Mouse (Mus musculus) intestine, embryonic 16.5 days (tissue): ENCODE results near the gene Gm37240. TPM values are rescaled to one million over a fixed set of nuclear protein-coding genes. Genes with fewer than 3 reads are reported as not detected.
"Not testable (repeated sequence)": the region's sequence is repeated elsewhere in the genome, so short reads cannot be mapped to it uniquely, and the experiment has no call there.

Experiments used
- ATAC-seq: fragments of 200-750 bp; cut with Nextera tagmentation; 2 replicates; pipeline ENCODE4 v1.8.0; 2017; ENCODE audit warnings: moderate TSS enrichment, moderate library complexity
- H3K27ac ChIP-seq: fragments of 300-500 bp; sonication (generic); 2 replicates; pipeline ENCODE4 v1.5.1; 2014; ENCODE audit warnings: mild to moderate bottlenecking, low read length
- H3K27me3 ChIP-seq: fragments of 300-500 bp; sonication (generic); replicated peaks from 2 replicates; pipeline ENCODE4 v1.6.1; 2014; ENCODE audit warnings: low read length, control low read depth, mixed read lengths; ENCODE audit not compliant: control insufficient read depth, insufficient read depth
- H3K36me3 ChIP-seq: fragments of 300-500 bp; sonication (generic); 2 replicates; pipeline ENCODE4 v1.6.1; 2014; ENCODE audit warnings: low read length, control low read depth; ENCODE audit not compliant: control insufficient read depth, insufficient read depth
- H3K4me1 ChIP-seq: fragments of 300-500 bp; sonication (generic); 2 replicates; pipeline ENCODE4 v1.6.1; 2014; ENCODE audit warnings: low read length, control low read depth, mixed read lengths; ENCODE audit not compliant: control insufficient read depth, insufficient read depth
- H3K4me2 ChIP-seq: fragments of 300-500 bp; sonication (generic); 2 replicates; pipeline ENCODE4 v1.6.1; 2014; ENCODE audit warnings: low read depth, low read length, control low read depth
- H3K4me3 ChIP-seq: fragments of 300-500 bp; sonication (generic); 2 replicates; pipeline ENCODE4 v1.5.1; 2014; ENCODE audit warnings: mild to moderate bottlenecking, low read length
- H3K9ac ChIP-seq: fragments of 300-500 bp; sonication (generic); 2 replicates; pipeline ENCODE4 v1.6.1; 2014; ENCODE audit warnings: low read depth, low read length
- H3K9me3 ChIP-seq: fragments of 300-500 bp; sonication (generic); 2 replicates; pipeline ENCODE4 v1.6.1; 2016; ENCODE audit warnings: low read length, control low read depth; ENCODE audit not compliant: control insufficient read depth
- WGBS: fragments of 180-500 bp; shearing (Covaris S2); extraction: QIAGEN DNeasy Blood & Tissue Kit; methylation state at CpG from one replicate; pipeline ENCODE4 v1.1.7; 2014; 5-methylcytosine and 5-hydroxymethylcytosine counted together
- polyA plus RNA-seq: library from polyadenylated mRNA; unstranded; fragments of >200 nt; fragmentation: Nextera tagmentation; extraction: Ambion mirVana; gene quantifications from 2 replicates; pipeline ENCODE4 v1.2.1, GENCODE M21; 2015

Gm37240 gene
- polyA plus RNA-seq, 1 experiment from 2014 or later, result 6.8 TPM

DNA sequence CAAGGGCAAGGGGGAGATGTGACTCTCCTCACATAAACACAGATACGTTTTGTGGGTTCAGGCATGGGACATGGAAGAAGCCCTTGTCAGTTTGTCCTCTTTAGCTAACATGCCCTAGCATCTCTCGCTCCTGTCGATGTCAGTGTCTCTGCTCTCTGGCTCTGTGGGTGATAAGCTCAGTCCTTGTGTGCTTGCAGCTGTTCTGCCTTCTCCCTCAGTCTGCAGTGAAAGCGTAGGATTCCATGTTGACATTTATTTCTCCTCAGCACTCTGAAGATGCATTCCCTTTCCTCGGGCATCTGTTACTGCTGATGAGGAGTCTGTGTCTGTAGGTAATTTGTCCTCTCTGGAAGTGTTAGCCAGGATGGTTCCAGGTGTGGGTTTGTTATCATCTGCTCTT lies 304.1 kb downstream of the Gm37240 start:
- no peak for ATAC-seq
- no peaks in the 10 kb centered on the region for H3K27me3 ChIP-seq
- no peaks in the 10 kb centered on the region for H3K36me3 ChIP-seq
- no peak overlapping the region for H3K9ac ChIP-seq
- no peaks in the 10 kb centered on the region for H3K4me1 ChIP-seq
- H3K27ac ChIP-seq, result no peak overlapping the region
- no peak overlapping the region for H3K4me3 ChIP-seq
- WGBS, result 79% methylated on average over 5 of the region's 5 CpGs
- no peaks in the 10 kb centered on the region for H3K9me3 ChIP-seq
- H3K4me2 ChIP-seq, result no peak overlapping the region

DNA sequence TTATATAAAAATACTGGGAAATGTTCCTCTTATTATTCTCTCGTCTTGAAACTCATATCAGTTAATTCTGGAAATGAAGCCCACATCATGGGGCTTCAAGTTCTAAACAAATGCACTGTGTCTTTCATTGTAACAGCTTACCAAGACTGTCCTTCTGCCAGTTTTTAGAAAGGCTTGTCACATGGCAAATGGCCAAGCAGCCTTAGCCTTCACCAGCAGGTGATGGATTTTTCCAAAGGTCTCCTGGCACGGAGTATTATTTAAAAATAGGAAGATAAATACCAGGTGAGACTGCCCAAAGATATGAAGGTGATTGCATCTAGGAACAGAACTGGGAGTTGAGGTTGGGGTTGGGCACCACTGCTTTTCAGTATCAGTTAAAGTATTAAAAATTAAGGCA lies 304.6 kb downstream of the Gm37240 start:
- no peak overlapping the region for H3K4me2 ChIP-seq
- no peak overlapping the region for H3K4me3 ChIP-seq
- H3K4me1 ChIP-seq, result no peaks in the 10 kb centered on the region
- H3K9ac ChIP-seq, result no peak overlapping the region
- H3K27ac ChIP-seq, result no peak overlapping the region
- H3K27me3 ChIP-seq, result no peaks in the 10 kb centered on the region
- H3K36me3 ChIP-seq, result no peaks in the 10 kb centered on the region
- no peaks in the 10 kb centered on the region for H3K9me3 ChIP-seq
- 74% methylated on average over 2 of the region's 2 CpGs for WGBS
- ATAC-seq, result no peak

DNA sequence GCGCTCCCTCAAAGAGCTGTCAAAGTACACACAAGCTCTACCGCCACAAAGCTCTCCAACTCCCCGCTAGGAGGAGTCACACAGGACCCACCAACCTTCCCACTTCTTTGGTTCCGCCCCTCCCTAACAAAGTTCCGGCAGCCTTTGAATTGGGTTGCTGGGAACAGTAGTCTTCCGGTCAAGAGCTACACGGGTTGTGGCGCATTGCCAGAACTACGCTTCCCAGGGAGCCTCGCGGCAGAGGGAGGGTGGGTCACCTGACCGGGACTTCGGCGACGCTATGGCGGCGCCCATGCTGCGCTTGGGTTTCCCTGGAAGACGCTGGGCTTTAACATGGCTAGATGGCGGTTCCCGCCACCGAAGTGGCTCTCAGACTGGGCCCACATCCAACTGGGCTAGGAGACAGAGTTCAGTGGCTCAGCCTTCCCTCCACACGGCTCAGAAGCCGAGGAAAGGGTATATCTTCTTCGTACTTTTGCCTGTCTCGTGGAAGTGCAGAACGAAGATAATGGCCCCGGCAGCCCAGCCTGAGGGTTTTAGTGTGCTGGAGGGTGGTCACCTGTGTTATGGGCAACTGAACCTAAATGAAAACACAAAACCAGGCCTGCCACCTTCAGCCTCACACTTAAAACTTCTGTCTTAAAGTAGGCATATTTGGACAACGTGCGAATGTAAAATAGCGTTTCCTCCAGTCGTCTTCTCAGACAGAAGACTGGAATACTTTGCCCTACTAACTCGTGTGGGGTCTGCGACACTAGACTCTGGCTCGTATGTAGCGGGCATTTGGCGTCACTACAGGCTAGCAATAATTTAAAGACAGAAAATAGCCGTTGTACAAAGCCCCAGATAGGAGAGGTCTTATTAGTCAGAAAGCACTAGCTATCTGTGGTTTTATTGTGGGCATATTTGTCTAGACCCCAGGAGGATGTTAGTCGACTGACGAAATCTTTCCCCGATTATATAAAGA lies 313.2 kb downstream of the Gm37240 start, which contains the start of gene Gatb:
TSS of gene Gatb (plus strand) at position 256 of the 967 bp plus-strand sequence.
- 0 out of 2 replicates have a peak, but pooled peaks cover 3% of the 10 kb centered on the region for H3K4me1 ChIP-seq
- H3K4me2 ChIP-seq, result peak within 1 kb of the TSS; percentile 87
- peak within 1 kb of the TSS; percentile 92 for H3K9ac ChIP-seq
- no peaks in the 10 kb centered on the region for H3K36me3 ChIP-seq
- H3K9me3 ChIP-seq, result no peaks in the 10 kb centered on the region
- WGBS, result 3% methylated on average over 41 of the region's 41 CpGs
- ATAC-seq, result peak; percentile 100
- peak within 1 kb of the TSS; percentile 74 for H3K27ac ChIP-seq
- no peaks in the 10 kb centered on the region for H3K27me3 ChIP-seq
- peak within 1 kb of the TSS; percentile 86 for H3K4me3 ChIP-seq

DNA sequence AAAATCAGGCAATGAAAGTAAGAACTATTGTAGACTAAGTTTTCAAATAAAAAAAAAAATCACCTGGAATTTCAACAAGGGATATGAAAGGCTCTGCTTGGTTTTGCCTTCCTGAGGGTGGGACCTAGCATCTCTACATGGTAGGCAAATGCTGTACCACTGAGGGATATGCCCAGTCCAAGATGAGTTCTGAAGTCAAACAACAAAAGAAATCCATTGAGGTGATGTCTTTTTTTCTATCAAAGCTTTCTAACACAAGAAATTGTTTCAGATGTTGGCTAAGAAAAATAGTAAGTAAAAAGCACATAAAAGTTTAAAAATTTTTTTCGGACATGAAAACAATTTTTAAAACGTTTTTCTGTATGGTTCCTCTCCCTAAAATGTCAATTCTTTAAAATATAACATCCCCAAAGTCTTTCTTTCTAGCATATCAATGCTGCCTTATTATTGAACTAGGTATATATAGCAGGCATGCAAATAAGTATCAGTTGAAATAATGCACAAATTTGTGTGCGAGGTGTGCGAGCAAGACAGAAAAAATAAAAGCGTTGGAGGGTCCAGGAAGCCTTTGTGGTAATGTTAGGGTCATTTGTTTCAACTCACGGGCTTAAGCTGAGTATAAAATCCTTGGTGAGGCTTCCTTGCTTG lies 314.0 kb downstream of the Gm37240 start:
- no peaks in the 10 kb centered on the region for H3K36me3 ChIP-seq
- no peaks in the 10 kb centered on the region for H3K27me3 ChIP-seq
- H3K4me3 ChIP-seq, result peak overlapping the region; percentile 42
- no peak for ATAC-seq
- 0 out of 2 replicates have a peak overlapping the region, but pooled peaks have one; percentile 57 for H3K9ac ChIP-seq
- H3K4me1 ChIP-seq, result 0 out of 2 replicates have a peak, but pooled peaks cover 3% of the 10 kb centered on the region
- no peaks in the 10 kb centered on the region for H3K9me3 ChIP-seq
- WGBS, result 22% methylated on average over 6 of the region's 6 CpGs
- peak overlapping the region; percentile 60 for H3K4me2 ChIP-seq
- H3K27ac ChIP-seq, result peak overlapping the region; percentile 33; the same call in 1 of the 2 replicates

DNA sequence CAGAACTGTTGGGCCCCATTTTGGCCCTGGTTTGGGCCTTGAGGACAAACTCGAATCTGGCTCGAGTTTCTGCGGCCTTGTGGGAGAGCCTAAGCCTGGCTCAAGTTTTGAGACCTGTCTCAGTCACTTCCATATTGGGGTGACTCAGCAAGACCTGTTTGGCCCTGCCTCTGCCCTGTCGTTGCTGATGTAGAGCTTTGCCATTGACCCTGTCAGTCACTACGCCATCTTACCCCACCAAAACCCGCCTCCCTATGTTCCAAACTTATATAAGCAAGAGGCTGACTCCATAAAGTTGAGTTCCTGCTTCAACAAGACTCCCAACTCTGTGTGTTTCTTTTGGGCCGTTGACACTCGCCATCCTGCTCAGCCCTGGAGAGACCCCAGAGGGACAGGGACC lies 314.8 kb downstream of the Gm37240 start:
- H3K9me3 ChIP-seq, H3K27ac ChIP-seq, H3K36me3 ChIP-seq, H3K4me3 ChIP-seq, H3K4me2 ChIP-seq, ATAC-seq, H3K27me3 ChIP-seq, H3K4me1 ChIP-seq, H3K9ac ChIP-seq: not testable (repeated sequence)
- 88% methylated on average over 8 of the region's 8 CpGs for WGBS

DNA sequence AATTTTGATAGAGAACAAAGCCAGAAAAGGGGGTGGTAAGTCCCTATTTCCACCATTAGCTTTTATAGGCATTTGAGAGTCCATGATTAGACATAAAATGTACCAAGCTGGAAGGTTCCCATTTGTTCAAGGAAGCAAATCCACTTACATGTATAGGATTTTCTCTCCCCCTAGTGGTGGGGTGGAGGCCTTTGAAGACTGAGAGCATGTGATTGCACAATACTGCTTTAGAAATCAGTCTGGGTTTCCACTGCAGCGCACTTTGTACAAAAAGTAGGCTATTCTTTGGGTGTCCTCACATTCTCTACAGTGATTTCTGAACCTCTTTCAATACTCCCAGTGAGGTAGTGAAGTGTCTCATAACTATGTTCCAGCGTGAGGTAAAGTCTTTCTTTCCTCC lies 316.0 kb downstream of the Gm37240 start:
- H3K9ac ChIP-seq, result no peak overlapping the region
- H3K36me3 ChIP-seq, result no peaks in the 10 kb centered on the region
- H3K4me3 ChIP-seq, result no peak overlapping the region
- H3K9me3 ChIP-seq, result no peaks in the 10 kb centered on the region
- H3K4me2 ChIP-seq, result no peak overlapping the region
- no peak overlapping the region for H3K27ac ChIP-seq
- H3K4me1 ChIP-seq, result 0 out of 2 replicates have a peak, but pooled peaks cover 3% of the 10 kb centered on the region
- ATAC-seq, result no peak
- no peaks in the 10 kb centered on the region for H3K27me3 ChIP-seq
- WGBS, result 63% methylated on average over 2 of the region's 2 CpGs

DNA sequence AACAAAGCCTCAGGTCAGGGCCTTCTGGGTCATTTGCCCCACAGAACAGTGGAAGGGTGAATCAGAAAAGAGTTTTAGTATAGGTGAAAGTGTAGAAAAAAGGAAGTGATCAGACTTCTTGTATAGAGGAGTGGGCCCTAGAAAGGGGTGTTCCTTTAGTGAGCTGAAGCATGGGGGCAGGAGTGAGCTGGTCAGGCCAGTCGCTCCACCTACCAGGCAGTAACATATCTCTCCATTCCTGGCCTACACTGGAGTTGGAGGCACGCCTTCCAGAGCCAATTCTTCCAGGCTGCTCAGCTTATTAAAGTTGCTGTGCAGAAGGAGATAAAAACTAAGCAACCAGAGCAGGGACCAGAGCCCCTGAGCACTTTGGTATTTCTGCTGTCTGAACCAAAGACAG lies 322.7 kb downstream of the Gm37240 start:
- Histone ChIP-seq H3K9ac (no peak overlapping the region), H3K36me3 (no peaks in the 10 kb centered on the region), H3K27me3 (no peaks in the 10 kb centered on the region), H3K4me3 (no peak overlapping the region), H3K27ac (no peak overlapping the region), H3K4me1 (no peaks in the 10 kb centered on the region), H3K4me2 (no peak overlapping the region), H3K9me3 (no peaks in the 10 kb centered on the region)
- no peak for ATAC-seq
- WGBS, result 41% methylated on average over 2 of the region's 2 CpGs

DNA sequence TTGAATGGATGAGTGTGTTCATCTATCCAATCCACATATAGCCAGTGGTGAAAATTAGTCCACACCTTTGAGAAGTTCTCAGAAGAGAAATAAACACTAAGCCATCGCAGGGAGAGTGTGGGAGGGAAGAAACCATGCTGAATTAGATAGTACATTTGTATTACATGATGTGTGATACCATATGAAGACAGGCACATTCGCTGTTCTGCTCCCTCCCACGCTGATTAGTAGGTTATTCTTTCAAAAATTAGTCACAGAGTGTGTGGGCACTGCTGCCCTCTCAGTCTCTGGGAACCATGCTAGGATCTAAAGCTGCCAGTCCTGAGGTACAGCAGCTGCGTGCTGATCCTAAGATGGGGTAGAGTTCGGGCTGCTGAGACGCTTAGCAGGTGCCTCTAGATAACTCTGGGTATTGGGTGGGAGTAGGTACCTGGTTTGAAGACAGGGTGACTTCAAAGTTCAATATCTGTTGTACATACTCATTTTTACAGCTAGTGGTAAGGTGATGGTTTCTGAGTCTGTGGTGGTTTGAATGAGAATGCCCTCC lies 333.5 kb downstream of the Gm37240 start:
- 87% methylated on average over 6 of the region's 6 CpGs for WGBS
- Histone ChIP-seq H3K4me1 (no peaks in the 10 kb centered on the region), H3K27ac (no peak overlapping the region), H3K4me2 (no peak overlapping the region), H3K9ac (no peak overlapping the region), H3K36me3 (no peaks in the 10 kb centered on the region), H3K4me3 (no peak overlapping the region), H3K27me3 (no peaks in the 10 kb centered on the region), H3K9me3 (no peaks in the 10 kb centered on the region)
- ATAC-seq, result no peak

DNA sequence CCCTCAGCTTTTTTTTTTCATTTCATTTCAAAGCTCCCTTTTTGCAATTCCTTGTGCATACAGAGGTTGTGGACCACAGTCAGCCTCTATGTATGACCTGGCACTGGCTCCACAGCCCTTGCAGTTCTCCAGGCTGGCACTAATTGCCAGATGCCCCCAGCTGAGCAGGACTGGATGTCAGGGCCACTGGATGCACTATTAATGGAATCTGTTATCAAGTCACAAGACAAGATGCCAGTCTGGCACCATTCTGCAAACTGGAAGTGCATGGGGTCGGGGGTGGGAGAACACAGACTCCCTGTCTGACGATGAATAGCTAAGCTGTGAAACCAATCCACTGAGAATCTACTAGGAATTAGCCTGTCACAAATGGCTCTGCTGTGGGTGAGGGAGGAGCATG lies 336.0 kb downstream of the Gm37240 start:
- no peak overlapping the region for H3K27ac ChIP-seq
- 68% methylated on average over 2 of the region's 2 CpGs for WGBS
- no peak overlapping the region for H3K4me3 ChIP-seq
- no peaks in the 10 kb centered on the region for H3K36me3 ChIP-seq
- H3K9me3 ChIP-seq, result no peaks in the 10 kb centered on the region
- no peaks in the 10 kb centered on the region for H3K27me3 ChIP-seq
- no peaks in the 10 kb centered on the region for H3K4me1 ChIP-seq
- ATAC-seq, result no peak
- no peak overlapping the region for H3K4me2 ChIP-seq
- H3K9ac ChIP-seq, result no peak overlapping the region
